Mouse (Mus musculus) limb, embryonic 12.5 days (tissue): Measurements from ENCODE around the gene Tnfrsf1b. TPM values are rescaled to one million over a fixed set of nuclear protein-coding genes. Genes with fewer than 3 reads are reported as not detected.

Experiments used
- ATAC-seq: fragments of 200-750 bp; cut with Nextera tagmentation; 2 replicates; pipeline ENCODE4 v1.8.0; 2017; ENCODE audit warnings: low read depth, moderate TSS enrichment; ENCODE audit not compliant: insufficient number of reproducible peaks, insufficient read depth, low FRiP score, low TSS enrichment
- H3K27ac ChIP-seq: fragments of 300-500 bp; sonication (generic); 2 replicates; pipeline ENCODE4 v1.5.1; 2016; ENCODE audit warnings: mild to moderate bottlenecking, moderate library complexity
- H3K27me3 ChIP-seq: fragments of 300-500 bp; sonication (generic); 2 replicates; pipeline ENCODE4 v1.6.1; 2016; ENCODE audit warnings: mild to moderate bottlenecking, moderate library complexity
- H3K36me3 ChIP-seq: fragments of 300-500 bp; sonication (generic); 2 replicates; pipeline ENCODE4 v1.6.1; 2016; ENCODE audit warnings: mild to moderate bottlenecking, moderate library complexity
- H3K4me1 ChIP-seq: fragments of 300-500 bp; sonication (generic); replicated peaks from 2 replicates; pipeline ENCODE4 v1.6.1; 2016
- H3K4me2 ChIP-seq: fragments of 300-500 bp; sonication (generic); 2 replicates; pipeline ENCODE4 v1.6.1; 2016; ENCODE audit warnings: mild to moderate bottlenecking, moderate library complexity
- H3K4me3 ChIP-seq: fragments of 300-500 bp; sonication (generic); replicated peaks from 2 replicates; pipeline ENCODE4 v1.5.1; 2016; ENCODE audit warnings: mild to moderate bottlenecking
- H3K9ac ChIP-seq: fragments of 300-500 bp; sonication (generic); replicated peaks from 2 replicates; pipeline ENCODE4 v1.6.1; 2016; ENCODE audit warnings: mild to moderate bottlenecking, moderate library complexity
- H3K9me3 ChIP-seq: fragments of 300-500 bp; sonication (generic); 2 replicates; pipeline ENCODE4 v1.6.1; 2016; ENCODE audit warnings: mild to moderate bottlenecking, moderate library complexity
- WGBS: fragments of 180-500 bp; shearing (Covaris S2); methylation state at CpG from one replicate; pipeline ENCODE4 v1.1.7; 2016; 5-methylcytosine and 5-hydroxymethylcytosine counted together
- polyA plus RNA-seq: library from polyadenylated mRNA; unstranded; fragments of >200 nt; fragmentation: Nextera tagmentation; extraction: Ambion mirVana; gene quantifications from 2 replicates; pipeline ENCODE4 v1.2.1, GENCODE M21; 2016

Gene Tnfrsf1b
- polyA plus RNA-seq, 1 experiment from 2014 or later = 2.1 TPM

DNA sequence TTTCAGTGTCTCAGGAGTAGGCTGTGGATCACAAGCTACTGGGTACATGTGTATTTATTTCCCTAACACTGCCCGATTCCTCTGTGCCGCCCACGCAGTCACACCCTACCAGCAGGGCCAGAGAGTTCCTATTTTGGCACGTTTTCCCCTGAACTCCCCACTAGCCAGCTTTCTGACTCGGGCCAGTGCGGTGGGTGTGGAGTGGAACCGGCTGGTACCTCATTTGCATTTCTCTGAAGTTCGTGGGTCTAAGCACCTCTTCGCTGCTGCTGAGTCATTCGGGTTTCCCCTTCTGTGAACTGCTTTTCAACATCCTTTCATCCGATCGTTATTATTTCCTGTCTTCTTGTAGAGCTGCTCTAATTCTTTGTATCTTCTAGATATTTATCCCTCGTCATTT is 7.7 kb upstream of the Tnfrsf1b start:
- Histone ChIP-seq H3K9ac (no peak overlapping the region), H3K27ac (no peak overlapping the region), H3K9me3 (no peaks in the 10 kb centered on the region), H3K4me1 (0 out of 2 replicates have a peak, but pooled peaks cover 3% of the 10 kb centered on the region), H3K27me3 (no peaks in the 10 kb centered on the region), H3K36me3 (no peaks in the 10 kb centered on the region), H3K4me2 (no peak overlapping the region), H3K4me3 (no peak overlapping the region)
- 48% methylated on average over 13 of the region's 13 CpGs for WGBS
- ATAC-seq = no peak

DNA sequence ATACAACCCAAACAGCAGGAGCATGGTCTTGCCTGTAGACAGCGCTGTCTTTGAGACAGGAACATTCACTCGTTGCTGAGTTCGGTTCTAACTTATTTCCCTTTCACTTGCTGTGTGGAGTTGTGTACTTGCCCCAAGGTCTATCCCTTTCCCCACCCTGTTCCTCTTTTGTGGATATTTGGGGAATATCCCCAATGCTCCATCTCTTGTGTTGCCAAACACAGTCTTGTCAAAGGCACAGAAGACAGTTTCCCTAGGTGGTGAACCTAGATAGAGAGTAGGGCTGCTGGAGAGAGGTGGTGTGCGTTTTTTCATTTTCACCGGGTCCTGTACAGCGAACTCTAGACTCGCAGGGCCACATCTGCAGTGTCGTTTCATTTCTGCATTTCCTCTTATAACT is 5.9 kb upstream of the Tnfrsf1b start:
- Histone ChIP-seq H3K27me3 (peaks cover 10% of the 10 kb centered on the region), H3K9ac (no peak overlapping the region), H3K4me3 (no peak overlapping the region), H3K27ac (no peak overlapping the region), H3K9me3 (no peaks in the 10 kb centered on the region), H3K36me3 (no peaks in the 10 kb centered on the region), H3K4me2 (no peak overlapping the region), H3K4me1 (0 out of 2 replicates have a peak, but pooled peaks cover under 1% of the 10 kb centered on the region)
- no peak for ATAC-seq
- WGBS = 89% methylated on average over 8 of the region's 8 CpGs

DNA sequence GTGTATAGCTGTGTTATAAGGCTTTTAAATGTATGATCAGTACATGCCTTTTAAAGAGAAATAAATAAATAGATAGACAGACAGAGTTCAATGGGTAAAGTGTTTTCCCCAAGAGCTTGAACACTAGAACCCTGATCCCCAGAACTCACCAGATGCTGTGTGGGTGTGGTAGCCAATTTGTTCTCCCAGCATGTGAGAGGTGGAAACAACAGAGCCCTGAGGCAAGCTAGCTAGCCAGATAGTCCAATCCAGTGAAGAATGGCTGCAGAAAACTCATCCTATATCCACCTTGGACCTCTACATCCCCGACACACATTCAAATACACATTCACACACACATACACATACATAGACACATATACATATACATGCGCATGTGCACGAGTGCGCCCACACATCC is 4.9 kb upstream of the Tnfrsf1b start:
- H3K4me3 ChIP-seq = no peak overlapping the region
- peaks cover 5% of the 10 kb centered on the region; the same call in 1 of the 2 replicates for H3K4me1 ChIP-seq
- no peak overlapping the region for H3K27ac ChIP-seq
- WGBS = 94% methylated on average over 4 of the region's 4 CpGs
- H3K36me3 ChIP-seq = no peaks in the 10 kb centered on the region
- H3K27me3 ChIP-seq = peaks cover 19% of the 10 kb centered on the region
- H3K4me2 ChIP-seq = no peak overlapping the region
- no peak overlapping the region for H3K9ac ChIP-seq
- H3K9me3 ChIP-seq = no peaks in the 10 kb centered on the region
- no peak for ATAC-seq

DNA sequence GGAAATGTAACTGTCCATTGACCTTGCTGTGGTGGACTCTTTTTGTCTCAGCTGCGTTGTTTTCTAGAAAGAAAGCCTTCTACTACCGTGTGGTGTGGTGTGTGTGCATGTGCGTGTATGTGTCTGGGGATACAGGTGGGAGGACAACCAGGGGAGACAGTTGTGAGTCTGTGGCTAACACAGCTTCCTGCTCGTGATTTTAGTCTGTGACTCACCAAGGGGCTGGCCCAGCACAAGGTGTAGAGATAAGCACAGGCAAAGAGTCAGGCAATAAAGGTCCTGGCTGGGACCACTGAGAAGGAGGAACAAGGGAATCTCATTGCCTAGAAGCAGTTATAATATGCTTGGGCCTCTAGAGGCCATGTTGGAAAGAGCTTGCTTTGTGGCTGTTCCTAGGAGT is 3.3 kb upstream of the Tnfrsf1b start:
- 76% methylated on average over 4 of the region's 4 CpGs for WGBS
- H3K4me3 ChIP-seq = no peak overlapping the region
- no peak for ATAC-seq

DNA sequence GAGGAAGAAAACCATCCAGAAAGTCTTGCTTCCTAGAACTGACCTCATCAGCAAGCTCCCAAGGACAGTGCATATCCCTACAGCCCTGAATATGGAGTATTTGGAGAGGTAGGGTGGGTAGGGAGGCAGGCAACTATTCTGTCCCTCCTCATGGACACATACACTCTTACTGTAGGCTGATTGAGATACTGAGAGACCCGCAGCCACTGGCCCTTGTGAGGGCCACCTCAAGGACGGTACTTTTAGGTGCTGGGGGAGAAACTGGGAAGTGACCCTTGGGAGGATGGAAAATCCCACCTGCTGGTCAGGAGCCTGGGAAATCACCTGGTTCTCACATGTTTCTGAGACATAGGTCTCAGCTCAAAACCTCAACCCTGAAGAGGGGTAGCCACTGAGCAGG is 886 bp upstream of the Tnfrsf1b start:
- peaks cover 9% of the 10 kb centered on the region; the same call in 1 of the 2 replicates for H3K4me1 ChIP-seq
- no peak overlapping the region for H3K4me2 ChIP-seq
- 65% methylated on average over 2 of the region's 2 CpGs for WGBS
- ATAC-seq = no peak
- no peak overlapping the region for H3K9ac ChIP-seq
- H3K27ac ChIP-seq = no peak overlapping the region
- H3K4me3 ChIP-seq = no peak overlapping the region
- no peaks in the 10 kb centered on the region for H3K36me3 ChIP-seq
- peaks cover 41% of the 10 kb centered on the region for H3K27me3 ChIP-seq
- H3K9me3 ChIP-seq = no peaks in the 10 kb centered on the region

More for the DNA sequence above, 3.3 kb upstream of the Tnfrsf1b start:
- Histone ChIP-seq H3K27me3 (peaks cover 35% of the 10 kb centered on the region), H3K4me1 (peaks cover 9% of the 10 kb centered on the region; the same call in 1 of the 2 replicates), H3K27ac (no peak overlapping the region), H3K9me3 (no peaks in the 10 kb centered on the region), H3K36me3 (no peaks in the 10 kb centered on the region), H3K9ac (no peak overlapping the region), H3K4me2 (no peak overlapping the region)

DNA sequence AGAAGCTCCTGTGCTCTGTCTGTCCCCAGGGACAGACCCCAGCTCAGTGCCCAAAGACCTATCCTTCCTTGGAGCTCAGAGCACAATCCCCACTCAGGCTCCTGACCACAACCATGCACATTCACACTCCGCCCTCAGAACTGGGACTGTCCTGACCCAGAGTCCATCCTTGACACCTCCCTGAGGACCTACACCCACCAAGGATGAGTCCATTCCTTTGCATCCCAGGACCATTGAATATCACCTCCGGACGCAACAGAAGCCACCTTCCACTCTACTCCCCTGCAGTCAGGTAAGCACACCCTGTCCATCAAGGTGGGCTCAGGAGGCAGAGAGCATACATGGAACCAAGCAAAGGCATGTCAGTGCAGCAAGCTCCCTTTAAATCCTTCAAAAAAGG is 1.1 kb downstream of the Tnfrsf1b start:
- Histone ChIP-seq H3K27ac (no peak overlapping the region), H3K36me3 (no peaks in the 10 kb centered on the region), H3K9ac (no peak overlapping the region), H3K4me1 (peaks cover 9% of the 10 kb centered on the region; the same call in 1 of the 2 replicates), H3K9me3 (no peaks in the 10 kb centered on the region), H3K4me3 (peak overlapping the region; percentile 47; the same call in 1 of the 2 replicates), H3K4me2 (peak overlapping the region; percentile 92), H3K27me3 (peaks cover 41% of the 10 kb centered on the region)
- ATAC-seq = no peak
- 91% methylated on average over 3 of the region's 3 CpGs for WGBS

DNA sequence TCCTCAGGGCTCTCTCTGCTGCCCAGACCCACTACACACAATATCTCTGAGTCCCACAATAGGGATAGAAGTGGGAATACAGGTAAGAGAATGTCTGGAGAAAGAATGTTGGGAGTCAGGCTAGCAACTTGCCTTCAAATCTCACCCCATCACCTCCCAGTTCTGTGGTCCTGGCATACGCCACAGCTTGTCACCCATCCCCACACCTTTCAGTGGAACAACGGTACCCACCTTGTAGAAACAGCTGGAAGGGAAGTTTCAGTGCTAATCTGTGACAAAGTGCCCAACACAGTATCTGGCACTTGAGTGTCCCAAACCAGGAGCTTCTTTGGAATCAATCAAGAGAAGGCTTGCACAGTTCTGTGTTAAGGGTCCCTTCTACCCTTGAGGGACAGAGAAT is 2.0 kb downstream of the Tnfrsf1b start:
- Histone ChIP-seq H3K4me2 (no peak overlapping the region), H3K36me3 (no peaks in the 10 kb centered on the region), H3K27me3 (peaks cover 41% of the 10 kb centered on the region), H3K9ac (no peak overlapping the region), H3K27ac (no peak overlapping the region), H3K4me3 (no peak overlapping the region), H3K9me3 (no peaks in the 10 kb centered on the region), H3K4me1 (peaks cover 13% of the 10 kb centered on the region)
- ATAC-seq = no peak
- 91% methylated on average over 2 of the region's 2 CpGs for WGBS

DNA sequence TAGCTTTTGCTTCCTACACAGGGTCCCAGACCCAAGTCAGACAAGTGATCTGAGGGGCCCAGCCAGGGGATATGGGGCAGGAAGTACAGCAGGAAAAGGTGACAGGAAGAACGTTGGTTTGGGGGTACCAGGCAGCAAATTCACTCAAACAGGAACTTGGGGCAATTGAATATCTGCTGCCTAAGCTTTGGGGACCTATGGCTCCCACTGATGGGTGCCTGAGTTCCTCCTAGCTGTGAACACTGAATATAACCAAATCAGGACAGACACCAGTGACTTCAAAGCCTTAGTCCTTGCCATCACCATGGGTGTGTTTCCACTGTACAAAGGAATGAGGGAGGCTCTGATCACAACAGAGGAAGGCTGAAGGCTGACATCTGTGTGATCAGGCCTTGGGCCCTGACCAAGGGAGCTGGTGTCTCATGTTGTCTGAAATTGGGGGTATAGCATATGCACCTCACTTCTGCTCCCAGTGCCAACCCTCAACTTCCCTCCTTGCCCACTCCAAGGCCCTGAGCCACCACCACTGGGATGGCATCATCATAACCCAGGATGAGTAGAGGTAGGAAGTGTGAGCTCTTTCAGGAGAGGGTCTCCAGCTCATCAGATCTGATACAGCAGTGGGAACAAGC is 3.8 kb downstream of the Tnfrsf1b start:
- Histone ChIP-seq H3K27me3 (peaks cover 34% of the 10 kb centered on the region), H3K9ac (no peak overlapping the region), H3K4me2 (no peak overlapping the region), H3K36me3 (no peaks in the 10 kb centered on the region), H3K9me3 (no peaks in the 10 kb centered on the region), H3K4me3 (no peak overlapping the region), H3K27ac (no peak overlapping the region), H3K4me1 (peaks cover 26% of the 10 kb centered on the region)
- ATAC-seq = no peak
- WGBS = 63% methylated on average over 1 of the region's 1 CpGs

DNA sequence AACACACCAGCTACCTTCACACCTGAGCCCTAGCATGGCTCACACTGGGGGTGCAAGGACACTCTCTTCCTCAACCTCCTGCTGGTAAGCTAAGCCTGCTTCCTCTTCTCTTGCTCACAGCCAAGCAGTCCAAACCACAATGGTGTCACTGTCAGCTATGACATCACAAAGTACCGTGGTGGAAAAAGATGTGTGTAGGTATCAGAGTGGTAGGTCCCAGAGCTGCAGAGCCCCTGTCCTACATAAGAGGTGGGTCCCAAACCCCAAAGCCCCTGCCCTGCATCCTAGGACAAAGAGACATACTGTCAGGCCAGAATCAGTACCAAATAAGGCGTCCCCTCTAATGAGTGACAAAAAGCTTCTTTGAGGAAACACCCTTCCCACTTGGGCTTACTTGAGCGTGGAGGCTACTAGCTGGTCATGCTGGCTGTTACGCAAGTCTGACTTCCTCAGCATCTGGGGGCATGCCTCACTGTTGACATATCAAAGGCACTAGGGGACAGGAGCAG is 5.9 kb downstream of the Tnfrsf1b start:
- peaks cover 14% of the 10 kb centered on the region for H3K27me3 ChIP-seq
- no peak overlapping the region for H3K4me3 ChIP-seq
- H3K9me3 ChIP-seq = no peaks in the 10 kb centered on the region
- WGBS = 78% methylated on average over 4 of the region's 4 CpGs
- H3K9ac ChIP-seq = no peak overlapping the region
- peaks cover 17% of the 10 kb centered on the region for H3K4me1 ChIP-seq
- no peak overlapping the region for H3K27ac ChIP-seq
- no peak for ATAC-seq
- H3K36me3 ChIP-seq = no peaks in the 10 kb centered on the region
- H3K4me2 ChIP-seq = no peak overlapping the region

DNA sequence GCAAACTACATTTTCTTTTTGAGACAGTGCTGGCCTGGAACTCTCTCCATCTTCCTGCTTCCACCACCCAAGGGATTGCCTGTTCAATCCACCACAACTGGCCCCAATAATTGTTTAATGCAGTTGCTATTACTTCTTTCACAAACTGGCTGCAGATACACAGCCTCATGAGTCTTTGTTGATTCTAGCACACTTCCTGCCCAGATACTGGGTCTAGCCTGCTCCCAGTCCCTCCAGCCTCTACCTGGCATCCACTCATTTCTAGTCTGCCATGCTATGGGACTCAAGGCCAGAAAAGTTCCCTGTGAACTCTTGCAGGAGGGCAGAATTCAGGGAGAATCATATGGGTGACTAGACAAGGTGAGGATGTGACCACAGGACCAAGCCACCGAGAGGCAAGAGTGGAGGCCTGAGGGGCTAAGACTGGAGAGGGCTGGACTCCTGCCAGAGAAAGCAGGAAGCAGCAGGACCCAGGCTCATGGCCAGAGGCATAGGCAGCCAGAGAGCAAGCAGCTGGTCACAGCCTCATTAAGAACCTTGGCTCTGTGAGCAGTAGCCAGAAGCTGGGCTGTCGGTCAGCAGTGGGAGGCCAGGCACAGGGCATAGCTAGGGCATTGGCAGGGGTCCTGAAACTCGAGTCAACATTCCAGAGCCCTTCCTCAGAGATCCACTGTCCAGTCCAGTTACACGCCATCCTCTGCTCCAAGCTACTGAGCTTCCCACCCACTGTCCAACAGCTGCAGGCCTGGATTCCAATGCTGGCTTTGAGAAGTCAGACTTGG is 7.4 kb downstream of the Tnfrsf1b start:
- Histone ChIP-seq H3K4me1 (peaks cover 17% of the 10 kb centered on the region), H3K27ac (peak overlapping the region; percentile 57; the same call in 1 of the 2 replicates), H3K9me3 (no peaks in the 10 kb centered on the region), H3K36me3 (no peaks in the 10 kb centered on the region), H3K4me3 (no peak overlapping the region), H3K9ac (no peak overlapping the region), H3K27me3 (no peaks in the 10 kb centered on the region), H3K4me2 (no peak overlapping the region)
- ATAC-seq = peak; percentile 73; the same call in 1 of the 2 replicates
- 24% methylated on average over 4 of the region's 4 CpGs for WGBS

DNA sequence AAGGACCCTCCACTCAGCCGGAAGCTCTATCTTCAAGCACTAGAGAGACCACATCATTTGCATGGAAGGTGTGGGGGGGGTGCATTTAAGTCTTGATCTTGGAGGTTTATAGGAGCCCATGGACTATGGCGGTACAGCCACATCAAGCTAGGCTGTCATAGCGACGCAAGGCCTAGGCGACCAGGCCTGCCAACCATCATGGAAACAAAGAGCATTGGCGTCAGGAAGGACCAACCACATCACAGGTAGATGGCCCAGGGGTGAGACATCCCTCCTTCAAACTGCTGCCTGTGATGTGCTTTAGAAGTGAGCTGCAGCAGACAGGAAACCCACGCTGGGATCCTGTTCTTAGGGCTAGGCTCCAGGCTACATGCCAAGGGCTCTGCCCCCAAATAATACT is 10.6 kb downstream of the Tnfrsf1b start:
- Histone ChIP-seq H3K4me3 (no peak overlapping the region), H3K9me3 (no peaks in the 10 kb centered on the region), H3K4me2 (no peak overlapping the region), H3K9ac (no peak overlapping the region), H3K36me3 (no peaks in the 10 kb centered on the region), H3K27me3 (no peaks in the 10 kb centered on the region), H3K4me1 (peaks cover 17% of the 10 kb centered on the region), H3K27ac (no peak overlapping the region)
- no peak for ATAC-seq
- 89% methylated on average over 7 of the region's 7 CpGs for WGBS
